Mouse (Mus musculus): Measurements from ENCODE around the gene Plxnc1. TPM values are rescaled to one million over a fixed set of nuclear protein-coding genes. Genes with fewer than 3 reads are reported as not detected.

Gene Plxnc1
- polyA plus RNA-seq, 2 experiments: 2.0 to 2.1 TPM

GRCm38 (mm10) chr10:94863251-94863650 is 81.4 kb downstream of the Plxnc1 start:
- 72% methylated on average over 9 of the region's 9 CpGs for WGBS (ENCODE audit: insufficient replicate concordance)
- H3K4me2 ChIP-seq (ENCODE audit: low read depth): no peak overlapping the region

GRCm38 (mm10) chr10:94860870-94861269 is 83.8 kb downstream of the Plxnc1 start:
- DNase-seq (ENCODE audit: low read depth in 3 of 3, low spot score in 3 of 3): no peak

More at GRCm38 (mm10) chr10:94863251-94863650, 81.4 kb downstream of the Plxnc1 start:
- ATAC-seq (ENCODE audit: insufficient read depth) (no peak), DNase-seq (ENCODE audit: low read depth in 3 of 3, low spot score in 3 of 3) (no peak)
- H3K36me3 ChIP-seq (replicated peaks; ENCODE audit: control insufficient read depth, insufficient read depth, low read depth): no peaks in the 10 kb centered on the region
- H3K27me3 ChIP-seq (ENCODE audit: control insufficient read depth, insufficient read depth, low read length): no peaks in the 10 kb centered on the region
- H3K9me3 ChIP-seq (ENCODE audit: control insufficient read depth, low read length): no peaks in the 10 kb centered on the region
- peaks cover 8 to 11% of the 10 kb centered on the region in 2 experiments for H3K4me1 ChIP-seq (replicated peaks; ENCODE audit: control insufficient read depth in 2 of 2, insufficient read depth in 2 of 2, low read length in 1 of 2)
- no peak overlapping the region for H3K27ac ChIP-seq
- no peak overlapping the region for H3K9ac ChIP-seq (replicated peaks)
- H3K4me3 ChIP-seq (ENCODE audit: insufficient read depth in 1 of 2, low read depth in 2 of 2, low read length in 2 of 2): no peak overlapping the region
- TF ChIP-seq EP300 (IDR thresholded peaks at IDR 0.05; ENCODE audit: low read depth) (no peak), CTCF (IDR thresholded peaks at IDR 0.05; ENCODE audit: low read depth) (no peak)

GRCm38 (mm10) chr10:94858277-94859033 is 86.2 kb downstream of the Plxnc1 start:
- no peak for TF ChIP-seq CTCF (IDR thresholded peaks at IDR 0.05; ENCODE audit: low read depth)
- TF ChIP-seq EP300 (IDR thresholded peaks at IDR 0.05; ENCODE audit: low read depth): peak; percentile 80
- Histone ChIP-seq H3K4me1 (replicated peaks; ENCODE audit: control insufficient read depth in 2 of 2, insufficient read depth in 2 of 2, low read length in 1 of 2) (peaks cover 8 to 16% of the 10 kb centered on the region in 2 experiments), H3K9me3 (ENCODE audit: control insufficient read depth, low read length) (no peaks in the 10 kb centered on the region), H3K4me3 (ENCODE audit: insufficient read depth in 1 of 2, low read depth in 2 of 2, low read length in 2 of 2) (no peak overlapping the region), H3K27me3 (ENCODE audit: control insufficient read depth, insufficient read depth, low read length) (no peaks in the 10 kb centered on the region), H3K9ac (replicated peaks) (no peak overlapping the region), H3K27ac (no peak overlapping the region; the same call in 1 of the 2 replicates), H3K4me2 (ENCODE audit: low read depth) (peak overlapping the region; percentile 15; the same call in 1 of the 2 replicates), H3K36me3 (replicated peaks; ENCODE audit: control insufficient read depth, insufficient read depth, low read depth) (no peaks in the 10 kb centered on the region)
- peak; percentile 36 to 56 (median 45) for DNase-seq (ENCODE audit: low read depth in 3 of 3, low spot score in 3 of 3)
- WGBS (ENCODE audit: insufficient replicate concordance): 11% methylated on average over 6 of the region's 6 CpGs
- ATAC-seq (ENCODE audit: insufficient read depth): peak; percentile 84

More at GRCm38 (mm10) chr10:94860870-94861269, 83.8 kb downstream of the Plxnc1 start:
- Histone ChIP-seq H3K9ac (replicated peaks) (no peak overlapping the region), H3K27me3 (ENCODE audit: control insufficient read depth, insufficient read depth, low read length) (no peaks in the 10 kb centered on the region), H3K27ac (no peak overlapping the region), H3K4me3 (ENCODE audit: insufficient read depth in 1 of 2, low read depth in 2 of 2, low read length in 2 of 2) (no peak overlapping the region), H3K36me3 (replicated peaks; ENCODE audit: control insufficient read depth, insufficient read depth, low read depth) (no peaks in the 10 kb centered on the region), H3K4me1 (replicated peaks; ENCODE audit: control insufficient read depth in 2 of 2, insufficient read depth in 2 of 2, low read length in 1 of 2) (peaks cover 8 to 16% of the 10 kb centered on the region in 2 experiments), H3K4me2 (ENCODE audit: low read depth) (no peak overlapping the region), H3K9me3 (ENCODE audit: control insufficient read depth, low read length) (no peaks in the 10 kb centered on the region)
- TF ChIP-seq EP300 (IDR thresholded peaks at IDR 0.05; ENCODE audit: low read depth) (no peak), CTCF (IDR thresholded peaks at IDR 0.05; ENCODE audit: low read depth) (no peak)
- WGBS (ENCODE audit: insufficient replicate concordance): 87% methylated on average over 4 of the region's 4 CpGs
- ATAC-seq (ENCODE audit: insufficient read depth): no peak

GRCm38 (mm10) chr10:94850565-94850964 is 94.1 kb downstream of the Plxnc1 start:
- Histone ChIP-seq H3K27ac (no peak overlapping the region), H3K4me3 (ENCODE audit: insufficient read depth in 1 of 2, low read depth in 2 of 2, low read length in 2 of 2) (no peak overlapping the region), H3K4me1 (replicated peaks; ENCODE audit: control insufficient read depth in 2 of 2, insufficient read depth in 2 of 2, low read length in 1 of 2) (no peaks in the 10 kb centered on the region; a peak in 1 of 4 replicates), H3K9me3 (ENCODE audit: control insufficient read depth, low read length) (no peaks in the 10 kb centered on the region), H3K9ac (replicated peaks) (no peak overlapping the region), H3K27me3 (ENCODE audit: control insufficient read depth, insufficient read depth, low read length) (no peaks in the 10 kb centered on the region), H3K4me2 (ENCODE audit: low read depth) (no peak overlapping the region), H3K36me3 (replicated peaks; ENCODE audit: control insufficient read depth, insufficient read depth, low read depth) (no peaks in the 10 kb centered on the region)
- no peak for TF ChIP-seq CTCF (IDR thresholded peaks at IDR 0.05; ENCODE audit: low read depth)
- TF ChIP-seq EP300 (IDR thresholded peaks at IDR 0.05; ENCODE audit: low read depth): no peak
- DNase-seq (ENCODE audit: low read depth in 3 of 3, low spot score in 3 of 3): no peak
- WGBS (ENCODE audit: insufficient replicate concordance): 56% methylated on average over 4 of the region's 4 CpGs
- no peak for ATAC-seq (ENCODE audit: insufficient read depth)

GRCm38 (mm10) chr10:94849930-94850329 is 94.7 kb downstream of the Plxnc1 start:
- DNase-seq (ENCODE audit: low read depth in 3 of 3, low spot score in 3 of 3) (no peak), ATAC-seq (ENCODE audit: insufficient read depth) (no peak)
- H3K27me3 ChIP-seq (ENCODE audit: control insufficient read depth, insufficient read depth, low read length): no peaks in the 10 kb centered on the region
- H3K4me2 ChIP-seq (ENCODE audit: low read depth): no peak overlapping the region
- no peaks in the 10 kb centered on the region; a peak in 1 of 4 replicates for H3K4me1 ChIP-seq (replicated peaks; ENCODE audit: control insufficient read depth in 2 of 2, insufficient read depth in 2 of 2, low read length in 1 of 2)
- no peak overlapping the region for H3K27ac ChIP-seq
- TF ChIP-seq CTCF (IDR thresholded peaks at IDR 0.05; ENCODE audit: low read depth) (no peak), EP300 (IDR thresholded peaks at IDR 0.05; ENCODE audit: low read depth) (no peak)
- no peaks in the 10 kb centered on the region for H3K36me3 ChIP-seq (replicated peaks; ENCODE audit: control insufficient read depth, insufficient read depth, low read depth)
- H3K4me3 ChIP-seq (ENCODE audit: insufficient read depth in 1 of 2, low read depth in 2 of 2, low read length in 2 of 2): no peak overlapping the region
- H3K9me3 ChIP-seq (ENCODE audit: control insufficient read depth, low read length): no peaks in the 10 kb centered on the region
- 72% methylated on average over 9 of the region's 9 CpGs for WGBS (ENCODE audit: insufficient replicate concordance)
- no peak overlapping the region for H3K9ac ChIP-seq (replicated peaks)

All from liver, embryonic 14.5 days (tissue).